Mouse (Mus musculus) heart, adult 18-20 months (tissue): ENCODE measurements around the gene Dnajc11. TPM values are rescaled to one million over a fixed set of nuclear protein-coding genes. Genes with fewer than 3 reads are reported as not detected.
A peak's percentile ranks its signal among the peaks of the same experiment; 100 is the strongest.

Experiments used
- DNase-seq, 2 experiments: peaks; one replicate each; pipeline ENCODE4 v3.0.0; 2021 to 2022; ENCODE audit warnings: mixed read lengths in 1 of 2
- total RNA-seq, 2 experiments: library from RNA; stranded (reverse); gene quantifications; 2 replicates each; pipeline ENCODE4 v1.2.3; 2021

Dnajc11 gene
- total RNA-seq, 2 experiments from 2014 or later: 81.4 to 103 TPM

GRCm38 (mm10) chr4:152009076-152010051 is 75.9 kb downstream of the Dnajc11 start:
- DNase-seq: peak; percentile 66 to 75

- peak; percentile 75 to 78 for DNase-seq
Observed at GRCm38 (mm10) chr4:152010091-152010706, 76.7 kb downstream of the Dnajc11 start.

- peak in 1 of 2 experiments; percentile 45 for DNase-seq
Observed at GRCm38 (mm10) chr4:152010707-152011134, 77.2 kb downstream of the Dnajc11 start.

GRCm38 (mm10) chr4:152011171-152011760 is 77.8 kb downstream of the Dnajc11 start:
- peak; percentile 34 to 42 for DNase-seq

GRCm38 (mm10) chr4:152012109-152012508 is 78.6 kb downstream of the Dnajc11 start:
- DNase-seq: no peak

- DNase-seq: peak; percentile 68 to 86
Observed at GRCm38 (mm10) chr4:152013036-152013813, 79.7 kb downstream of the Dnajc11 start.

- DNase-seq: no peak
Observed at GRCm38 (mm10) chr4:152019073-152019472, 85.6 kb downstream of the Dnajc11 start.

- no peak for DNase-seq
Observed at GRCm38 (mm10) chr4:152020024-152020423, 86.5 kb downstream of the Dnajc11 start.

- DNase-seq: no peak
Observed at GRCm38 (mm10) chr4:152021568-152022097, 88.1 kb downstream of the Dnajc11 start.

- no peak for DNase-seq
Observed at GRCm38 (mm10) chr4:152022506-152022905, 89.0 kb downstream of the Dnajc11 start.

- DNase-seq: no peak
Observed at GRCm38 (mm10) chr4:152024525-152024924, 91.0 kb downstream of the Dnajc11 start.

- peak in 1 of 2 experiments; percentile 44 for DNase-seq
Observed at GRCm38 (mm10) chr4:152026751-152027508, 93.4 kb downstream of the Dnajc11 start.

GRCm38 (mm10) chr4:152027524-152027923 is 94.0 kb downstream of the Dnajc11 start, which contains the start of gene Zbtb48:
Zbtb48 (minus strand) TSS chr4:152027671.
- peak; percentile 98 for DNase-seq

- no peak for DNase-seq
Observed at GRCm38 (mm10) chr4:152028456-152028855, 95.0 kb downstream of the Dnajc11 start.

GRCm38 (mm10) chr4:152029087-152029486 is 95.6 kb downstream of the Dnajc11 start:
- DNase-seq: no peak

GRCm38 (mm10) chr4:152029997-152030396 is 96.5 kb downstream of the Dnajc11 start:
- DNase-seq: no peak
